Mouse (Mus musculus): ENCODE data around the gene Fkrp.

- TF ChIP-seq EP300 (IDR thresholded peaks at IDR 0.05; ENCODE audit: low read length), result no peak
- no peak for TF ChIP-seq JUND (conservative IDR thresholded peaks at IDR 0.05; ENCODE audit: low read depth, low read length)
- TF ChIP-seq POLR2A (IDR thresholded peaks at IDR 0.05; ENCODE audit: low read depth, low read length), result no peak
These were observed 6.8 kb downstream of the Fkrp start for GRCm38 (mm10) chr7:16809739-16810138.
